Comparison of ENCODE assay signal across 8 mouse cellular contexts in the genomic region with DNA sequence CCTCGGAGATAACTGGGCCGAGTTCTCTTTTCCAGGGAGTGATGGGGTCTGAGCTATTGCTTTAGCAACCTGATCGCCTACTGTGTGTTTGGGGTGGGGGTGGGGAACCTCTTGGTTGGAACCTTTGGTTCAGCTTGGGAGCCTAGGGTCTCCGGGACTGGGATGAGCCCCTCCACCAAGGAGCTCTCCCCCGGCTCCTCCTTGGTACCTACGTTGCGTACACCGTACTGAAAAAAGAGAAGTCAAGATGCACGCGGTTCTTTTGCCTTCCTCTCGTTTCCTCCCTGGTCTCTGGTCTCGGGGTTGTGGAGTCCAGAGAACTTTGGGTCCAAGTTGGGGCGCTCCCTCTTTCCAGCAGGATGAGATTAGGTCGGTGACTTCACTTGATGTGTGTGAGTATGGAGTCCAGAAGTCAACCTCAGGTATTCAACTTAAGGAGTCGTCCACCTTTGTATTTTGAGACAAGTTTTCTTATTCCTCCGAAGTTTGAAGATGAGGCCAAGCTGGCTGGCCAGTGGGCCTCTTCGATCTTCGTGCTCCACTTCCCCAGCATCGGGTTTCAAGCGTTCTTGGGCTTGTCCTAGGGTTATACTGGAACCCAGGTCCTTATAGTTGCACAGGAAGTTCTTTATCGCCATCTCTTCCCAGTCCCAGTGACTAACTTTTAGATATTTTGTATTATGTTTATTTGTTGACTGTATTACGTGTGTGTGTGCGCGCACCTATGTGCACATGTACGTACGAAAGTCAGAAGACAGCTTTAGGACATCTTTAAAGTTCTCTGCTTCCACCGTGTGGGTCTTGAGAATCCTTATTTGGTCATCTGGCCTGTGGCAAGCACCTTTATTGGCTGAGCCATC. TPM values are rescaled to one million over a fixed set of nuclear protein-coding genes. Genes with fewer than 3 reads are reported as not detected.
DNase-seq lines count a peak whose midpoint lies in the region; ATAC-seq and TF ChIP-seq lines count a peak whose summit lies in the region.

No protein-coding gene starts in this region.

- no peak for DNase-seq in frontal cortex, postnatal 10 days (ENCODE audit: low spot score in 2 of 2)
- DNase-seq in forebrain, embryonic 14.5 days (ENCODE audit: low spot score): peak; percentile 27
- DNase-seq in limb, embryonic 11.5 days (ENCODE audit: low spot score): peak; percentile 25
- peak; percentile 45 for DNase-seq in naive thymus-derived CD4-positive, alpha-beta T cell, adult 2 months (ENCODE audit: low read depth)
- DNase-seq in left cerebral cortex, postnatal 25 days (ENCODE audit: low spot score in 2 of 2): no peak
- DNase-seq in urinary bladder, postnatal 4 days (ENCODE audit: low spot score in 2 of 2): no peak

- H3K9me3 ChIP-seq in E14TG2a.4 (ENCODE audit: low read length): no peaks in the 10 kb centered on the region
- H3K9me3 ChIP-seq in forebrain, embryonic 14.5 days (replicated peaks; ENCODE audit: control insufficient read depth, low read length): no peaks in the 10 kb centered on the region
- no peaks in the 10 kb centered on the region for H3K9me3 ChIP-seq in limb, embryonic 11.5 days (ENCODE audit: control insufficient read depth, low read length)

- ATAC-seq in frontal cortex, adult (ENCODE audit: low TSS enrichment): peak; percentile 33; the same call in 1 of the 2 replicates
- ATAC-seq in forebrain, embryonic 14.5 days: 0 out of 2 replicates have a peak, but pooled peaks have one; percentile 1
- ATAC-seq in limb, embryonic 11.5 days (ENCODE audit: insufficient number of reproducible peaks, low FRiP score, low TSS enrichment, low read depth): peak; percentile 14; the same call in 1 of the 2 replicates

- H3K4me2 ChIP-seq in forebrain, embryonic 14.5 days (ENCODE audit: low read length): peak overlapping the region; percentile 79
- peak overlapping the region; percentile 74 for H3K4me2 ChIP-seq in limb, embryonic 11.5 days (ENCODE audit: low read depth, severe bottlenecking)

- peaks cover 24% of the 10 kb centered on the region for H3K36me3 ChIP-seq in E14TG2a.4 (ENCODE audit: insufficient read depth, low read length)
- no peaks in the 10 kb centered on the region for H3K36me3 ChIP-seq in forebrain, embryonic 14.5 days (ENCODE audit: control insufficient read depth, insufficient read depth, low read length)
- no peaks in the 10 kb centered on the region for H3K36me3 ChIP-seq in limb, embryonic 11.5 days (ENCODE audit: control insufficient read depth, insufficient read depth, low read length)

- intact Hi-C loops in left cerebral cortex, postnatal 25 days (cut with DNase I): no loop called here

- peak overlapping the region; percentile 95 for H3K4me3 ChIP-seq in E14TG2a.4 (replicated peaks; ENCODE audit: low read length)
- peak overlapping the region; percentile 86 for H3K4me3 ChIP-seq in forebrain, embryonic 14.5 days (ENCODE audit: low read depth, low read length)
- peak overlapping the region; percentile 93 for H3K4me3 ChIP-seq in limb, embryonic 11.5 days (ENCODE audit: low read depth, low read length)

- peak overlapping the region; percentile 85 for H3K9ac ChIP-seq in forebrain, embryonic 14.5 days (ENCODE audit: low read length)
- peak overlapping the region; percentile 88 for H3K9ac ChIP-seq in limb, embryonic 11.5 days (ENCODE audit: low read length)

- H3K27me3 ChIP-seq in E14TG2a.4 (ENCODE audit: insufficient read depth, low read length): no peaks in the 10 kb centered on the region
- H3K27me3 ChIP-seq in forebrain, embryonic 14.5 days (replicated peaks; ENCODE audit: control insufficient read depth, insufficient read depth, low read length): no peaks in the 10 kb centered on the region
- no peaks in the 10 kb centered on the region for H3K27me3 ChIP-seq in limb, embryonic 11.5 days (ENCODE audit: control insufficient read depth, insufficient read depth, low read length)

- TF ChIP-seq CTCF in E14TG2a.4 (conservative IDR thresholded peaks at IDR 0.05; ENCODE audit: low read length): no peak

- WGBS in forebrain, embryonic 14.5 days: 24% methylated on average over 27 of the region's 27 CpGs
- WGBS in limb, embryonic 11.5 days: 20% methylated on average over 27 of the region's 27 CpGs

- 0 out of 2 replicates have a peak overlapping the region, but pooled peaks have one; percentile 65 for H3K27ac ChIP-seq in forebrain, embryonic 14.5 days (ENCODE audit: low read depth, low read length)
- H3K27ac ChIP-seq in limb, embryonic 11.5 days (replicated peaks; ENCODE audit: low read depth, low read length): peak overlapping the region; percentile 56; the same call in 1 of the 2 replicates

- peaks cover 55% of the 10 kb centered on the region for H3K4me1 ChIP-seq in E14TG2a.4 (replicated peaks; ENCODE audit: low read depth, low read length)
- H3K4me1 ChIP-seq in forebrain, embryonic 14.5 days (ENCODE audit: control insufficient read depth, insufficient read depth, low read length): peaks cover 7% of the 10 kb centered on the region
- H3K4me1 ChIP-seq in limb, embryonic 11.5 days (ENCODE audit: control insufficient read depth, insufficient read depth, low read length): no peaks in the 10 kb centered on the region

RNA-seq across cellular contexts. Expression of gene Bri3bp, which starts 1.0 kb away (rescaled TPM):
- polyA plus RNA-seq in forebrain, embryonic 14.5 days (2014; fragmentation: Nextera tagmentation; extraction: Ambion mirVana): 26.0 and 29.1 TPM in 2 replicates
- polyA plus RNA-seq in limb, embryonic 11.5 days (2014; fragmentation: Nextera tagmentation; extraction: Ambion mirVana): 36.9 and 39.3 TPM in 2 replicates
- total RNA-seq in left cerebral cortex, postnatal 25 days (2021): 10 to 100 TPM; 92.5 to 95.3 TPM

RNA-seq across cellular contexts. Expression of gene Dhx37, which starts 8.4 kb away (rescaled TPM):
- polyA plus RNA-seq in forebrain, embryonic 14.5 days (2014; fragmentation: Nextera tagmentation; extraction: Ambion mirVana): 4.7 and 7.0 TPM in 2 replicates
- polyA plus RNA-seq in limb, embryonic 11.5 days (2014; fragmentation: Nextera tagmentation; extraction: Ambion mirVana): 12.4 and 14.2 TPM in 2 replicates
- 10 to 100 TPM; 11.4 to 15.2 TPM for total RNA-seq in left cerebral cortex, postnatal 25 days (2021)

RNA-seq across cellular contexts. Expression of gene Aacs, which starts 33.2 kb away (rescaled TPM):
- polyA plus RNA-seq in forebrain, embryonic 14.5 days (2014; fragmentation: Nextera tagmentation; extraction: Ambion mirVana): 51.8 and 71.1 TPM in 2 replicates
- polyA plus RNA-seq in limb, embryonic 11.5 days (2014; fragmentation: Nextera tagmentation; extraction: Ambion mirVana): 35.7 and 40.5 TPM in 2 replicates
- 10 to 100 TPM; 43.0 to 52.1 TPM for total RNA-seq in left cerebral cortex, postnatal 25 days (2021)

RNA-seq across cellular contexts. Expression of gene Ubc, which starts 52.4 kb away (rescaled TPM):
- 981 and 1,199 TPM in 2 replicates for polyA plus RNA-seq in forebrain, embryonic 14.5 days (2014; fragmentation: Nextera tagmentation; extraction: Ambion mirVana)
- polyA plus RNA-seq in limb, embryonic 11.5 days (2014; fragmentation: Nextera tagmentation; extraction: Ambion mirVana): 979 and 1,019 TPM in 2 replicates
- total RNA-seq in left cerebral cortex, postnatal 25 days (2021): 100 to 1,000 TPM; 810 to 811 TPM

RNA-seq across cellular contexts. Expression of gene Gm10382, which starts 53.2 kb away (rescaled TPM):
- polyA plus RNA-seq in forebrain, embryonic 14.5 days (2014; fragmentation: Nextera tagmentation; extraction: Ambion mirVana): 0.33 TPM in 1 of 2 replicates, not detected in the other
- 0.28 TPM in 1 of 2 replicates, not detected in the other for polyA plus RNA-seq in limb, embryonic 11.5 days (2014; fragmentation: Nextera tagmentation; extraction: Ambion mirVana)
- under 1 TPM in 1 of 2 experiments, not detected in 1; 0.46 TPM for total RNA-seq in left cerebral cortex, postnatal 25 days (2021)

Comparison
In these comparisons a context has a peak if more than half of its experiments do, and no peak if none do; other contexts are left out.
1. DNase-seq: peak in forebrain, embryonic 14.5 days (single experiment), limb, embryonic 11.5 days (single experiment) and naive thymus-derived CD4-positive, alpha-beta T cell, adult 2 months (single experiment); none in frontal cortex, postnatal 10 days (0 of 2), left cerebral cortex, postnatal 25 days (0 of 2) and urinary bladder, postnatal 4 days (0 of 2).
2. Peak in every context shown above with its lines, with median percentiles within 50 percentile points of each other: ATAC-seq and H3K4me3 ChIP-seq.